Comparison of ENCODE assay signal across 8 mouse cellular contexts in genomic region chr12:79841248-79841647, GRCm38 (mm10).
DNase-seq lines count a peak whose midpoint lies in the region; ATAC-seq and TF ChIP-seq lines count a peak whose summit lies in the region.
"Had no signal": no experiment of that assay in that cellular context is flagged by ENCODE, and none has a peak within 500 bp of the region (broad histone marks: within the 10 kb centered on the region; RNA-seq: fewer than 3 reads in every experiment).

No protein-coding gene starts in this region.

- no peak overlapping the region for H3K4me3 ChIP-seq in kidney, embryonic 15.5 days (replicated peaks)
- H3K4me3 ChIP-seq in bone marrow, adult 2 months (replicated peaks; ENCODE audit: control insufficient read depth, low read depth, low read length), result no peak overlapping the region
- no peak overlapping the region for H3K4me3 ChIP-seq in embryonic facial prominence, embryonic 15.5 days (replicated peaks)
- H3K4me3 ChIP-seq in hindbrain, embryonic 16.5 days (ENCODE audit: low read length), result no peak overlapping the region
- H3K4me3 ChIP-seq: left cerebral cortex, adult 2 months had no signal

- peak overlapping the region; percentile 59 for H3K27ac ChIP-seq in kidney, embryonic 15.5 days
- peak overlapping the region; percentile 41; the same call in 1 of the 2 replicates for H3K27ac ChIP-seq in bone marrow, adult 2 months (ENCODE audit: control insufficient read depth, insufficient read depth, low read depth, low read length, poor library complexity)
- peak overlapping the region; percentile 39 for H3K27ac ChIP-seq in embryonic facial prominence, embryonic 15.5 days (replicated peaks)
- H3K27ac ChIP-seq in hindbrain, embryonic 16.5 days (ENCODE audit: low read depth, low read length), result no peak overlapping the region
- H3K27ac ChIP-seq: left cerebral cortex, adult 2 months had no signal

- no peaks in the 10 kb centered on the region for H3K27me3 ChIP-seq in kidney, embryonic 15.5 days
- no peaks in the 10 kb centered on the region for H3K27me3 ChIP-seq in embryonic facial prominence, embryonic 15.5 days
- H3K27me3 ChIP-seq in hindbrain, embryonic 16.5 days (replicated peaks; ENCODE audit: control insufficient read depth, insufficient read depth, low read length), result no peaks in the 10 kb centered on the region

- H3K9ac ChIP-seq in kidney, embryonic 15.5 days, result no peak overlapping the region
- no peak overlapping the region for H3K9ac ChIP-seq in embryonic facial prominence, embryonic 15.5 days
- no peak overlapping the region for H3K9ac ChIP-seq in hindbrain, embryonic 16.5 days (ENCODE audit: low read depth, low read length)

- no peak for DNase-seq in kidney, adult 9 months
- no peak for DNase-seq in right cerebral cortex, postnatal 25 days

- peaks cover 86% of the 10 kb centered on the region for H3K4me1 ChIP-seq in kidney, embryonic 15.5 days
- H3K4me1 ChIP-seq in bone marrow, adult 2 months (ENCODE audit: control insufficient read depth, insufficient read depth, low read length), result peaks cover 13% of the 10 kb centered on the region
- H3K4me1 ChIP-seq in embryonic facial prominence, embryonic 15.5 days, result peaks cover 86% of the 10 kb centered on the region
- peaks cover 8% of the 10 kb centered on the region for H3K4me1 ChIP-seq in hindbrain, embryonic 16.5 days (ENCODE audit: control insufficient read depth, insufficient read depth, low read depth, low read length)

- no peak for TF ChIP-seq POLR2A in bone marrow, adult 2 months (IDR thresholded peaks at IDR 0.05; ENCODE audit: borderline replicate concordance, control insufficient read depth, low read depth, low read length)

- TF ChIP-seq CTCF in bone marrow, adult 2 months (IDR thresholded peaks at IDR 0.05; ENCODE audit: control insufficient read depth, insufficient read depth, low read length), result no peak

- no peaks in the 10 kb centered on the region for H3K36me3 ChIP-seq in kidney, embryonic 15.5 days
- no peaks in the 10 kb centered on the region for H3K36me3 ChIP-seq in embryonic facial prominence, embryonic 15.5 days
- no peaks in the 10 kb centered on the region for H3K36me3 ChIP-seq in hindbrain, embryonic 16.5 days (ENCODE audit: control insufficient read depth, insufficient read depth, low read length)

- no peak for ATAC-seq in kidney, embryonic 15.5 days (replicated peaks; ENCODE audit: low FRiP score)
- no peak for ATAC-seq in embryonic facial prominence, embryonic 15.5 days (ENCODE audit: insufficient number of reproducible peaks, low FRiP score, low TSS enrichment, low read depth)
- peak; percentile 70 for ATAC-seq in megakaryocyte, adult 5-6 weeks (ENCODE audit: poor library complexity, severe bottlenecking)
- ATAC-seq in hindbrain, embryonic 16.5 days, result no peak

- 87% methylated on average over 3 of the region's 3 CpGs for WGBS in kidney, embryonic 15.5 days
- 41% methylated on average over 3 of the region's 3 CpGs for WGBS in bone marrow, adult 2 months
- WGBS in embryonic facial prominence, embryonic 15.5 days, result 77% methylated on average over 3 of the region's 3 CpGs
- 94% methylated on average over 3 of the region's 3 CpGs for WGBS in hindbrain, embryonic 16.5 days

- no peak overlapping the region for H3K4me2 ChIP-seq in kidney, embryonic 15.5 days
- no peak overlapping the region for H3K4me2 ChIP-seq in embryonic facial prominence, embryonic 15.5 days (replicated peaks)
- H3K4me2 ChIP-seq in hindbrain, embryonic 16.5 days (ENCODE audit: low read length), result no peak overlapping the region

- no peaks in the 10 kb centered on the region for H3K9me3 ChIP-seq in kidney, embryonic 15.5 days (replicated peaks)
- H3K9me3 ChIP-seq in embryonic facial prominence, embryonic 15.5 days (replicated peaks), result no peaks in the 10 kb centered on the region
- no peaks in the 10 kb centered on the region for H3K9me3 ChIP-seq in hindbrain, embryonic 16.5 days (ENCODE audit: control insufficient read depth, low read length)
